Mouse (Mus musculus) testis, adult 2 months (tissue): ENCODE results near the gene Gm36864.

ENCODE experiments used
- CTCF ChIP-seq: fragments of 200-500 bp; IDR thresholded peaks from 2 replicates; pipeline ENCODE4 v1.5.1; 2012; ENCODE audit warnings: low read depth, mild to moderate bottlenecking, inconsistent platforms, low read length, moderate library complexity; ENCODE audit not compliant: control insufficient read depth, insufficient read depth, insufficient replicate concordance
- POLR2A ChIP-seq: fragments of 200-500 bp; IDR thresholded peaks from 2 replicates; pipeline ENCODE4 v1.6.1; 2012; ENCODE audit warnings: low read depth, mild to moderate bottlenecking, inconsistent platforms, low read length, moderate library complexity; ENCODE audit not compliant: control insufficient read depth

DNA sequence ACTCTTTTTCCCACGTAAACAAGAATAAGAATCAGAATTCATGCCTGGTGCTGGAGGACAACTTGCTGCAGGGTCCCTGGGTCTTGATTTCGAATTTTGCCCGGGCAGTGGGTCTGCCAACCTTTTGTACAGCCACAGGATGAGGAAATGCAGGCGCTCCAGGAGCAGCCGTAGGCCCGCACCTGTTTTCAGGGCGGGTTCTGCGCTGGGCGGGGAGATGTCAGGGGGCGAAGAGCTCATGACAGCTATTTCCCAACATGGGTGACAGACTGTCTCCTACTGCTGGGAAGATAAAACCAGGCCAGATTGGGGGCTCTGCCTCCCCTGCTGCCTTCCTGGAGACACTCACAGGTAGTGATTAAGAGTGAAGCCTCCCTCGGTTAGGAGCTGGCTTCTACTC is 38.1 kb downstream of the Gm36864 start:
- TF ChIP-seq CTCF (no peak), POLR2A (no peak)
